Mouse (Mus musculus): ENCODE measurements at regions not wholly inside any gene's neighbourhood (a gene's known extent, or its start where the extent isn't known, plus 50 kb on each side); places are given as distances from the start of the nearest gene placed in this dataset.
"Not testable (repeated sequence)": the region's sequence is repeated elsewhere in the genome, so short reads cannot be mapped to it uniquely, and the experiment has no call there.

DNA sequence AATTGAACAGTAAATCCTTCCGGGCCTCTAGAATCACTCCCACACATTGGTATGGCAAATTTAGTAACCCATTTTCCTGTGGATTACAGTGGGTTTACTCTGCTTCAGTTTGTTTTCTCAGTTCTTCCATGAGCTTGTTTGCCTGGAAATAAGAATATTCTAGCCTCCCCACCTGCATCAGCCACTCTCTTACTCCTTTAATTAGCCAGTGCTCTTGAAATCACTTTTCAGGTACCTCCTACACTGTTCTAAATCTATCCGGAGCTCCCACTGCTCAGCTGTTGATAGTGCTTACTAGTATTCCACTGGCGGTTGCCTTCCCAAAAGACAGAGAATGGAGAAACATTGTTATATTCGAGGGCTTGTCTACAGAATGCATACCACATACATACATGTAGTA is 167.1 kb downstream of the Htr7 start:
- intact Hi-C loops (cut with DNase I) = no loop called here
- DNase-seq = no peak

DNA sequence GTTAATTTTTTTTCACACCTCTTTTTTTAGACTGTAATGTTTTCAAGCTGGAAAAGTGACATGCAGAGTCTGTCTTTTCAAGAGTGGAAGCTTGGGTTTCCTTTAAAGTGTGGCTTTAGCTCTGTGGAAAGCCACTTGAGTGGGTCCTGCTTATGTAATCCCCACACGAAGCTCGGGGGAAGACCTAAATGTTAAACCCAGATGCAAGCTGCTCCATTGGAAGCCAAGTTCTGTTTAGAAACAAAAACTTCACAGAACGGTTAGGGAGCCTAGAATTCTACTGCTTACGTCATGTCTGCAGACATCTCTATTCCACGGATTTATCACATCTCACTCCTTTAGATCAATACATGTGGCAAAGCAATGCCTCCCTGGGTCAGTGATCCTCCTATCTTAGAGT is 171.0 kb downstream of the Htr7 start:
- no peak for DNase-seq

DNA sequence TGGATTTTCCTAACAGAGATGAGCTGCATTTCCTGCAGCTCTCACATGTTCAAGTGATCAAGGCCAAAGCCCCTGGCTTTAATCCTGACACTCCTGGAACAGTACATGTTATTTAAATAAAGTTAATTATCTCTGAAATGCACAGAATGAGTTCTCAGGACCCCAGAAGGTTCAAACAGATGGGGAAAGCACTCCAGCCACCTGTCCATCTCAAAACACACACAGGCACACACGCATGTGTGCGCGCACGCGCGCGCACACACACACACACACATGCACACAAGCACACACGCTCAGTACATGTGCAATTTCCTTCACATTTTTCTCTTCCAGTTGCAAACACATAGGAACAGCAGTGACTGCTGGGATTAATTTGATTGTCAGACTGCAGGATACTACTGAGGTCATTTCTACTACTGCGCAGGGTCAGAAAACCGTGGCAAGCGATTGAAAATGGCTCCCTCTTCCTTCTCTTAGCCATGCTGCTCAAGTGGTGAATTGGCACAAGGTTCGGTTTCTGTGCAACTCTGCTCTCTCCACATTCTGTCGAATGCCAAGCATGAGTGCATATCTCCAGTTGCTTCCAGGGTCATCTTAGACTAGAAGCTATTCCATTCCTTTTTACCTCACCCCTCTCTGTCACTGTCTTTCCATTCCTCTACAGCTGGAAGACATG is 175.4 kb downstream of the Htr7 start:
- intact Hi-C loops (cut with DNase I) = no loop called here
- peak; percentile 12 for DNase-seq

More for the DNA sequence above, 171.0 kb downstream of the Htr7 start:
- intact Hi-C loops (cut with DNase I) = no loop called here

DNA sequence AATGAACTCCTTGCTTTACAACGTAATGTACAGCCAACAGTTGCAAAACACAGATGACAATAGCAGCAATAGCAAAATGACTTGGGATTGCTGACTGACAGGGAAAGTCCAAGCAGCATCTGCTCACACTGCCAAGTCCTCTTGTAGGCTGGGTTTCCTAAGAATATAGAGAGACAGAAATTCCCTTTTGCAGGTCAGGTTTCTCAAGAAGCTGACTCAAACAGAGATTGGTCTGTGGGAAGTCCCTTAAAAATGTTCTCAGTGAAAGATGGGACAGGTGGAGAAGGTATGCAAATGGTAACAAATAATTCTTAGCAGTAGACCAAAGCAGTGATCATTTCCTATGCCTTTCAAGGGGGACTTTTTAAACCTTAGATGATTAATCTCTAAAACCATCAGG is 181.8 kb downstream of the Htr7 start:
- DNase-seq = no peak
- intact Hi-C loops (cut with DNase I) = no loop called here

DNA sequence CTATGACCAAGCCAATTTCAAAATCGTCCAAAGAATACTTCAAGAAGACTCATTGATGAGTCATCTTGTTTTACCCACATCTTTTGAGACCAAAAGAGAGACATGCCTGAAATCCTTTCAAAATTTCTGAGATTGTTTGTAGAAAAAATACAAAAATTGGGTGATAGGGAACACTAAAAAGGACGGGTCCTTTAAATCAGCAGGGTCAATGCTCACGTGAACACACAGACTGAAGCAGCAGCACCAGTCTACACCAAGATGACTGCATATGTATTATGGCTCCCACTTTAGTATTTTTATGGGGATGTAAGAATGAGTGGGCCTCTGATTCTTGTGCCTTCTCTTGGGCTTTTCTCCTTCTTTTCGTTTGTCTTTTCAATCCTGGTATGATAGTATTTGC is 186.6 kb downstream of the Htr7 start:
- DNase-seq = no peak
- intact Hi-C loops (cut with DNase I) = no loop called here

DNA sequence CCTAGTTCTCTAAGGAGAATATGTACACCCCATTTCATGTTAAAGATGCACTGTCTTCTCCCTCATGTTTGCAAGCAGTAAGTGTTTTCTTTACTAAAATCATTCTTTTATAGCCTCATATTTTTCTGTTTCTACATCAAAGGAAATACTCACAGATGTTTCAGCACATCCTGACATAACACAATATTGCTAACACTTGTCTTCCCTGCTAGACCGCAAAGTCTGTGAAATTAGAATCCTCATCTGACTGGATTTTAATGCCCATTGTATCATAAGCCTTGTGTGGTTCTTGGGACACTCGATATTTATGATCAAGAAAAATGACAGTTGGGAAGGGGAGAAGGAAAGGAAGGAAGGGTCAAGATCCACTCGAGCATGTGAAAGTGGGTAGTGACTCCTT is 188.8 kb downstream of the Htr7 start:
- no peak for DNase-seq
- intact Hi-C loops (cut with DNase I) = no loop called here

DNA sequence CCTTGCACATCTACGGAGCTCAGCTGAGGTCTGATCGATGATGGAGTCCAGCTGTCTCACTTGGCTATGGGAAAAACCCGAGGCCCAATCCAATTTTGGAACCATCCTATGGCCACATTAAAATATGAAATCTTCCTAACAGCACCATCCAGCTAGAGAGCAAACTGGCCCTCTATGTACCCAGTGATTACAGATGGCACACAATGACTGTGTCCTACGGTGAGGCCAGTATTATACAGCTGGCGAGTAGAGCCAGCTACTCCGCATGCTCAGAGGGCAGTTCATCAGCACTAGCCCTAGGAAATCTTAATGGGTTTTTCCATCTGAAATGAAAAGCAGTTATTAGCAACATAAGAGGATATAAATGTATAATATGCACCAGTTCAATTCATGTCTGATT is 194.3 kb downstream of the Htr7 start:
- peak; percentile 0 for DNase-seq
- intact Hi-C loops (cut with DNase I) = no loop called here

DNA sequence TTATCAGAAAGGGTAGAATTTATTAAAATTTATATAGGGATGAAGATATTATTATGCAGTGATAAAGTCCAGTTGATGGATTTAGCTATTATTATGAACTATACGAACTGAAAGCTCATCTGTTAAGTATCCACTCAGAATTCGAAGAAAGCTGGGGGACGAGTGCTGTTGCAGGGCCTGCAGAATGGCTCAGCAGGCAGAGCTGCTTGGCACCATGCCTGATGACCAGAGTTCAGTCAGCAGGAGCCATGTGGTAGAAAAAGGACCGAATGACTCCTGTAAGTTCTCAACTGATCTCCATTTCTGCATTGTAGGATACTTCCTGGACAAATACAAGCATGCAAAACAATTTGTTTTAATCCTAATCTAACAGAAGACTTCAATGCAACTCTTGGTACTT is 195.9 kb downstream of the Htr7 start:
- peak; percentile 66 for DNase-seq
- intact Hi-C loops (cut with DNase I) = no loop called here

DNA sequence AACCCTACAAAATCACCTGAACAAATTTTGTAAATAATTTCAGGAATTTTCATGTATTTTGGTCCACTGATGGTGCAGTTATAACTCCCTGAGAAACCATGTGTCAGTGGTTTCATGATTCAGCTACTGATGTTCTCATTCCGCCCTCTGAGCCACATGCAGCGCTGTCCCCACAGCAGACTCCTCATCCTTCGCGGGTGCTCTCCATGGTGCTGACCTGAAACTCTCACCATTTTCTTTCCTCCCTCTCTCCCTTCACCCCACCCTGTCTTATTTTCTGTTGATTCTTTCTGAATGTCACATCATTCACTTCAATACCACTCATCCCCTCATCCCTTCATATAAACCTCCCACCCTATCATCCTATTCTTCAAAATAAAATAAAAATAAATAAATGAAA is 224.3 kb downstream of the Htr7 start:
- no peak for DNase-seq
- intact Hi-C loops (cut with DNase I) = no loop called here

DNA sequence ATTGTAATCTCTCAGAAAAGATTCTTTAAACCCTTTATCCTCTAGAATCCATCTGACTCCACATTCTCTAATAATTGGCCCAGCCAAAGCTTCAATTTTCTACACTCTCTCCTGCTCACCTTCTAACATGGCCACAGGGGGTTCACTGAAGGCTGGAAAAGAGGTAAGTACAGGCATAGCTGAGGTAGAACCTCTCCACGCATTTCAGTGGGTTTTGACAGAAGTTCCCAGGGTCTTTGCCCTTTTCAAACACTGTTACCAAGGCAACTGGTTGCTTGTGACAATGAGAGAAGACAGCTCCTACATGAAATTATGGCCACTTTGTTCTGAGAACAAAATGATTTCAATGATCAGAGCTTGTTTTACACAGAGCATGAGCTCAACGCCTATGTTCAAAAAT is 231.2 kb downstream of the Htr7 start:
- intact Hi-C loops (cut with DNase I) = loop anchor here (5.0 kb wide), 1 partner anchor 354 kb away; no protein-coding TSS in a partner anchor
- DNase-seq = no peak

DNA sequence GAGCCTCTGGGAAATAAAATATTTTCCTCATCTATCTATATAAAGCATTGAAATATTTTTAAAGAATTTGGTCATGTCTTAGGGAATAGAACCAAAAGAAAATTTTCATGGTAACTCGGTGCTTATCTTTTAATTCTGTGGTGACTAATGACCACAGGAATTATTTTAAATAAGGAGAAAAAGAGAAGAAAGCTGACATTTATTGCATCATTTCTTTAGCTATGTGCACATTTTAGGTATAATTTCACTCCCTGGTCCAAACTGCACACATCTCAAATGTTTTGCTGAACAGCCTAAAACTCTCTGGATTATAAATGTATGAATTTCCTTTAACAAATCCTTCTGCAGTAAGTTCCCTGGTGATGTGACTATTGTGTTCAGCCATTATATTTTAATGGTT is 237.7 kb downstream of the Htr7 start:
- no peak for DNase-seq
- intact Hi-C loops (cut with DNase I) = no loop called here

DNA sequence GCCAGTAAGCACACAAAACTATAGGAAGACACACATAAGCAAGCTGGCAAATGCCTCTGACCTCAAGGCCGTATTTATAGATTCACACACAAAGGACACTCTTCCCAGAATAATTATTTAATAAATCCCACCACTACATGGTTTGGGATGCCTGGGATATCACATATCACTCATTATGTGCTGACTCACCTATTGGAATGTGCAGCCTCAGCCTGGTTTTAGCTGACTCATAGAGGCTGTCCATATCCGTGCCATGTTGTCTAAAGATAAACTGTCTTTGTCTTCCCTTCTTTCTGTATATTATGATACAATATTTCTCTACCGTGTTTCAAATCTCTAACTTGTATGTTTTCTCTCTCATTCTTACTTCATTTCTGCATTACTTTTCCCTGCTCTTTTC is 262.6 kb downstream of the Htr7 start:
- DNase-seq = no peak
- intact Hi-C loops (cut with DNase I) = no loop called here

DNA sequence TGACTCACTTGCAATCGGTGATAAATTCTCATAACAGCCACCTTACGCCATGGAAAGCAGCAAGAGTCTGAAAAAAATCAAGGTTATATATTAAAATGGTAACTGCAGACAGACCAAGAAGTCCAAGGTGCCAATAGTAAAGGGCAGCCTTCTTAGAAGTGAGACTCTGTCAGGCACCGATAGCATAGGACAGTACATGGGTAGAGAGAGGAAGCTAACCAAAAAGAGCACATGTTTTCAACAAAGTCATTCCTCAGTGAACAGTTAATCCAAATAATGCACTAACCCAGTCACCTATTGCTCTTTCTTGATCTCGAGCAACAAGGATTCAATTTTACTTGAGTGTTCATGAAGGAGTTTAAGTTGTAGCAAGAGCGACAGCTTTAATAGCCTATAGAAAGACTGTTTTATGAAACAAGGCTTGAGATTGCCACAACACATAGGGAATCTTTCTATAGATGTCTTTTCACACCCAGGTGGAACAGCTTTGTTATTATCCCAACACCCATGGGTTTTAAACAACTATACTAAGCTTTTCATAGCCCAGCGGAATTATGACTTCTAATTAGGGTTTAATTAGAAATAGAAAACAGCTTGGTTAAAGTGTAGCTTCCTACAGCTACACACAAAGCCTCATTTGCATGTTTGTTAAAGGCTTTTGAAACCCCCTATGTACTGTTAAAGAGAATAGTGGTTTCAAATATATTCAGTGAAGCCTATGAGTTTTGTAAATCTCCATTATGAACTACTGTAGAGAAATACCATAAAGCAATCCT is 269.9 kb downstream of the Htr7 start:
- intact Hi-C loops (cut with DNase I) = no loop called here
- DNase-seq = no peak

DNA sequence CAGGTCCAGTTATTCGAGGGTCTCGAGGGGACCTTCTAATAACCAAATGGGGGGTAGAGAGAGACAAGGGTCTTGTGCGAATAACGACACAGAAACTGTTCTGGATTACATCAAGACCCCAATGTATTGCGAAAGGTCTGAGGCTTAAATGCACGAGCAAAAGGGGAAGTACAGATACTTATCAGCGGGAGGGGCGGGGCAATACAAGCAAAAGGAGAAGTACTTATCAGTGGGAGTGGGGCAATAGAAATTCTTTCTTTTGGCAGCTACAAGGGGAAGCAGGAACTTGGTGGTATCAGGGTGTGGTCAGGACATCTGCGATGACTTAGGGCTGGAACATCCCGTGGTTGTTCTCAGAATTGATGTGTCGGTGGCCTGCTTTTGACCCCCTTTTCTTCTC is 295.6 kb downstream of the Htr7 start:
- intact Hi-C loops (cut with DNase I); DNase-seq: not testable (repeated sequence)

DNA sequence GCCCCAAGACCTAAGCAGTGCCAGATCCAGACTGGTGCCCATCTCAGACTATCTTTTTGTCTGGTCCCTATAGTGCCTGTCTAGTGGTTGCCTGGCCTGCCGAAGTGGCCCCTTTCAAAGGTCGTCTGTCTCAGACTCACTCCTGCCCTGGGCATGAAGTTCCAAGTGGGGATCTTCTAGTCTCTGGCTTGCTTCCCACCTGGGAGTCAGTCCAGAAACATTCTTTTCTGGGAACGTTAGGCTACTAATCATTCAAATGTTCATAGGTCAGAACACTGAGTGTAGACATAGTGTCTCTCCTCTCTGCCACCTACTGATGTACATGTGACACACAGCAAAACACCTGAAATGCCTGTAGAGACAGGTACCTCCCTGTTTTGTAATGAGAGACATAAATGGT is 297.6 kb downstream of the Htr7 start:
- no peak for DNase-seq

DNA sequence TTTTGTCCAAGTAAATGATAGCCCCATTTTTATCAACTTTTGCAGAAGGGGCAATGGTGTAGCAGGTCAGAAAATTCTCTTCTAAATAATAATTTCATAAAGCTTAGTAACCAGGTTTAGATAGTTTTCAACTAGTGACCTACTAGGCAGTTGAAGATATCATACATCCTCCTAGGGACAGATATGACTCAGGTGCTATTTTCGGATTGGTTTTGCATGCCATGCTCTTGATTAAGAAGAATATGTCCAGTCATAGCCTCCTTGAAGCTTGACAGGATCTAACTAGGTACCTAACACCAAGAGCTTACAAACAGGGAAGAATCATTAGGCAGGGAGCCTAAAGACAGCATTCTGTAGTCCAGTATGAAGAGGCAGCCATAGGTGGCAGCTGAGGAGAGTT is 301.8 kb downstream of the Htr7 start:
- no peak for DNase-seq
- intact Hi-C loops (cut with DNase I) = no loop called here

More for the DNA sequence above, 297.6 kb downstream of the Htr7 start:
- intact Hi-C loops (cut with DNase I) = no loop called here

DNA sequence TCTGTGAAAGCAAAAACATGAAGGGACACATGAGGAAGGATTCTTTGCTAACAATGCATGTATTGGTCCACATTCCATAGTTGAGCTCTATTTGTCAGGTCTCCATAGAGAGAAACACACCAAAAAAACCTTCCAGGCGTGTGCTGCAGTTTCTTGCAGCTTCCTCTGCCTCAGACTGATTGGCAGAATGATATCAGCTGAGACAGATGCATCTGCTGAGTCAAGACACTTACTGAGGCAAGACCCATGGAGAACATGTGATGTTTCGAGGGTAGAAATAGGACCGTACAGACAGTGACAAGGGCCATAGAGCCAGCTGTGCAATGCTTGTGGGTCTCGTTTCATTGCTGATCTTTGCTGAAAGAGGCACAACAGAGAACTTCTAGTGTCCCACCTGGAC is 321.6 kb downstream of the Htr7 start:
- intact Hi-C loops (cut with DNase I) = no loop called here
- no peak for DNase-seq

DNA sequence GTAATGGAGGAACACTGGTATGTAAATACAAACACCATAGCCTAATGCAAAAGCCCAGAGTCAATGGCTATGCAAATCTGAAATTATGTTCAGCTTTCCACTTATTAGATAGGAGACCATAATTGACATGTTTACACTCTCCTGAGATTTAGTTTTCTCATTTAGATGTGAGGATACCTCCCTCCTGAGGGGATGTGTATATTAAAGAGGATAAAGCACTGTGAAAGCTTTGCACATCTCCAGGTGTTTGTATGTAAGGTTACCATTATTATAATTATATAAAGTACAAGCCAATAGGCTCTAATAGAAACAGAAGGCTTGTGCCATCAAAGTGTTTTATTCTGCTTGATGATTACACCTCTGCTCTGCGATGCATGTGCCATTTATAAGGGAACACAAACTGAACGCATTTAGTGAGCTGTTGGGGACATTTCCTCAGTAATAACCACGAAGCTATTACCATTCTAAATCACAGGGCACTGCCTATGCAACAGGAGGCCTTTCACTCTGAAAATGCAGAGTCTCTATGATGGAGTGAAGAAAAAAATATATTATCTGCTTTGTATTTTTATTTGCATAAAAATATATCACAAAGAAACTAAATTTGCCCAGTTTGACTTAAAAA is 328.8 kb downstream of the Htr7 start:
- DNase-seq = no peak
- intact Hi-C loops (cut with DNase I) = no loop called here

All from left cerebral cortex, postnatal 4 days (tissue).